Mouse (Mus musculus) olfactory bulb, adult 2 months (tissue): Measurements from ENCODE around the gene 3110082J24Rik.

Source experiments
- CTCF ChIP-seq: fragments of 200-500 bp; IDR thresholded peaks from 2 replicates; pipeline ENCODE4 v1.5.1; 2012; ENCODE audit warnings: low read depth, mild to moderate bottlenecking, low read length, moderate library complexity; ENCODE audit not compliant: insufficient read depth
- POLR2A ChIP-seq: fragments of 200-500 bp; IDR thresholded peaks from 2 replicates; pipeline ENCODE4 v1.6.1; 2012; ENCODE audit warnings: mild to moderate bottlenecking, low read depth, low read length, moderate library complexity; ENCODE audit not compliant: insufficient read depth

GRCm38 (mm10) chr5:30104841-30105667, 832 bp downstream of the 3110082J24Rik start, which contains the start of gene Garem2:
- TF ChIP-seq CTCF (no peak), POLR2A (no peak)
